Mouse (Mus musculus) monocyte, adult 5-6 weeks (primary cell): ENCODE data around the gene Dnah10. TPM values are rescaled to one million over a fixed set of nuclear protein-coding genes. Genes with fewer than 3 reads are reported as not detected.

Experiments used
- ATAC-seq: fragments of 153-309, 156-312 bp; replicated peaks from 2 replicates; pipeline ENCODE4 v1.8.0; 2017; ENCODE audit warnings: mild to moderate bottlenecking; ENCODE audit not compliant: low TSS enrichment, insufficient number of reproducible peaks, severe bottlenecking, poor library complexity, low FRiP score
- total RNA-seq: library from RNA; stranded (forward); fragments of 200-1000, 200-491, 200-594 nt; gene quantifications from 3 replicates; pipeline ENCODE4 v1.2.3, GENCODE M21; 2017

Gene Dnah10
- total RNA-seq, 1 experiment from 2014 or later, result not detected

DNA sequence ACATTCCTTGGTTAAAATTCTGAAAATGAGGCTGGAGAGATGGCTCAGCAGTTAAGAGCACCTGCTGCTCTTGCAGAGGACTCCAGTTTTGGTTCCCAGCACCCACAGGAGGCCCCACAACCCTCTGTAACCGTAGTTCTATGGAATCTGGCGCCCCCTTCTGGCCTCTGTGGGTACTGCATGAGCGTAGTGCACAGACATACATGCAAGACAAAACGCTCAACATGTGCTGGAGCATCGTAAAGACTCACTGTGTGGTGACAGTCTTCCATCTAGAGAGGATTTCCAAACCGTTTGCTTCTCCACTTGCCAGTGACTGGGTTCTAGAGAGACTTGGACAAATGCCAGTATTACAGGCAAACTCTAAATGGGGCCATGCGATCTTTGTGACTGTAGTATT, 60.8 kb downstream of the Dnah10 start:
- ATAC-seq, result no peak

DNA sequence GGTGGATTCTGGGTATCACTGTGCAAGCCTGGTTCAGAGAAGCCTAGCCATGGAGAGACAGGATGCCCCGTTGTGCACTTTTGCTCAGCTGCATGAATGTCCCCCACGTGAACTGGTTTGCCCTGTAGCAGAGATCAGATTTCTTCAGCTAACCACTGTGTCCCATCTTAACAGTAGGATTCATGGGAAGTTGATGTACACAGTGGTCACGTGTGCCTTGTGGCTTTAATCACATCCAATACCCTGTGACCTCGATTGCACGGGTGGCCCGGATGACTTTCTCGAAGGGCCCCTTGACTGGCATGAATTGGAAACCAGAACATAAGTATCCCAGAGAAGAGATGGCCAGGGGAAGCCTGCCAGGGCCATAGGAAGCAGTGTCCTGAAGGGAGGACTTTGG, 67.2 kb downstream of the Dnah10 start:
- ATAC-seq, result no peak

DNA sequence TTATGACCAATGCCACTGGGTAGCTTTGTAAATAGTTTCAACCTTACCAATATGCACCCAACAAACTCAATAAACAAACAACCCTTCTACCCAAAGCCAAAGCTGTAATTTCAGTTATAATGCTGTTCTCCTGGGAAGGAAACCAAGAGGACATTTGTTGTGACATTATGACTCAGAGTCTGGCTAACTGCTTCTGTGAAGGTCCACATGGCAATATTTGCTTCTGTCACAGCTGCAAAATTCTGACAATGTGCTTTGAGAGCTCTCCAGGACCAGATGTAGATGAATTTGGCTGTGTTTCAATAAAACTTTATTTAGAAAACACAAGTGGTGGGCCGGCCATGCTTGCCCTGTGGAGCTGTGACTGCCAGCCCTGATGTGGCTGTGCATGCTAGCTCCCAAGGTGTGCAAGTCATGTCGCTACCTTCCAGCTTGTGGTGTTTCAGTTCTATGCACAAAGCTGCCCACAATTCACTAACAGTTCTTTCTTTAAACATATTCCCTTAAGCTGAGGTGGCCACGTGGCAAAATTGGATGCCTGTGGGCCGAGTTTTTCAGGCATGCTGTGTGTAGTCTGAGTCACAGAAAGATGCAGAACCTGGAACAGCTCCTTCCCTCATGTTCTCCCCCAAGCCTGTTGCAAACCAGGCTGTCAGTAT, 85.0 kb downstream of the Dnah10 start:
- ATAC-seq, result no peak

DNA sequence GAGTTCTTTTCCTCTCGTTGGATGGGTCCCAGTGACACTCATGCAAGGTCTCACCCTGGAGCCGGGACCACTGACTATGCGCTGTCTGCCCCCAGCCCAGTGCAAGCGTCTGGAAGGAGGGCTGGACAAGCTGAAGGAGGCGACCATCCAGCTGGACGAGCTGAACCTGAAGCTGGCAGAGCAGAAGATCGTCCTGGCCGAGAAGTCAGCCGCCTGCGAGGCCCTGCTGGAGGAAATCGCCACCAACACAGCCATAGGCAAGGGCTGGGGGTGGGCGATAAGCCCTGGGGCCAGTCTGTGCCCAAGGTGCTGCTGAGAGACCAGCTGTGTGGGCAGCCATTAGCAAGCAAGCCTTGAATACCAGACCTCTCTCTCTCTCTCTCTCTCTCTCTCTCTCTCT, 87.6 kb downstream of the Dnah10 start:
- ATAC-seq, result no peak

DNA sequence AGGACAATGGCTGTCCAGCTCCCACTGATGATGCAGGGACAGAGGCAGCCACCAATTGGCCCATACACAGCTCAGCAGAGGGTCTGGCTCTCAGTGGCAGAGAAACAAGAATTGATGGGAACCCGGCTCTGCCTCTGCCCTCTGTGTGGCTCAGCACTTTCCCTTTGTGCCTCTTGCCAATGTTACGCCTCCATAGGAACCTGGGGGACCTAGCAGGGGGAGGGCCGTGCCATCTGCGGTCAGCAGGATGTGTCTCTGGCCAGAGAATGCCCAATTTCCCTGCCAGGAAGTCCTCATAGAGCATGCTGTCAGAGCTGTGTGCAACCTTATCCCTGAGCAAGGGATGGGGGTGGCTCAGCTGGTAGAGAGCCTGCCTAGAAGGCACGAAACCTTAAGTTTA, 89.9 kb downstream of the Dnah10 start:
- no peak for ATAC-seq

DNA sequence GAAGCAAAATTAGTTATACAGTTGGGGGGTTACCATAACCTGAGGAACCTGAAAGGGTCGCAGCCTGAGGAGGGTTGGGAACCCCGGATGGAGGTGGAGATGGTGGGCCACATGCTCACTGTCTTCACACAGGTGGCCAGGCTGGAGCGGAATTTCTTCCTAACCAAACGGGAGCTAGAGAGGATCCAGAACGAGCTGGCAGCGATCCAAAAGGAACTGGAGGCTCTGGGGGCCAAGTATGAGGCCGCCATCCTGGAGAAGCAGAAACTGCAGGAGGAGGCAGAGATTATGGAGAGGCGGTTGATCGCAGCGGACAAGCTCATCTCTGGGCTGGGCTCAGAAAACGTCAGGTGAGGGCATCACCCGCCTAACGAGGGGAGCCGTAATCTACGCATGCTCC, 92.2 kb downstream of the Dnah10 start:
- no peak for ATAC-seq

DNA sequence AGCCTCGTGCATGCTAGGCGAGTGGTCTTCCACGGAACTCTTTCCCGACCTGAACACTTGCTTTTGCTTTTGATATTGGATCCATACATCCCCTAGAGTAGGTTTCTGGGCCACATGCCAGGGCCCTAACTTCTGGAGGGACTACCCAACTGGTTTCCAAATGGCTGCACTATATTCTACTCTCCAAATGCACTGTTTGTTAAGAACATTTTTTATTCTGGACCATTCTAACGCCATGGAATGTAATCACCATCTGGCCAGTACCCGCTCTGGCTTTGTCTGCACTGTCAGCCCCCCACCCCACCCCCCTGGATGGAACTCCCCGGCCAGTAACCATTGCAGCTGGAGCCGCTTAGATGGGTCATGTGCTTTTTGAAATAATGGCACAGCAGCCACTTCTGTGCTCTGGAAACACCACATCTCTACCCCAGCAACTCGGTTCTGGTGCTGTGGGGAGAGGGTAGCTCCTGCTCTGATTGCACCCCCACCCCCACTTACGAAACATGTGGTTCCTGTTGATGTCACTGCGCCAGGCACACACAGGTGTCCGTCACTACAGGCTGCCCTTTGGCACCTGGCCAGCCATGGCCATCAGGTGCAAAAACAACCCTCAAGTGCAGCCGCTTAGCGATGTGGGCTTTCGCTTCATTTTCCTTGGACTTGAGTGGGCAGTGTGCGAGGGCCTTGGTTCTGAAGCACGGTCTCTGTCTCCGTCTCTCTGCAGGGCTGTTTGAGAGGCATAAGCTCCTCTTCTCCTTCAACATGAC, 97.4 kb downstream of the Dnah10 start:
- no peak for ATAC-seq

DNA sequence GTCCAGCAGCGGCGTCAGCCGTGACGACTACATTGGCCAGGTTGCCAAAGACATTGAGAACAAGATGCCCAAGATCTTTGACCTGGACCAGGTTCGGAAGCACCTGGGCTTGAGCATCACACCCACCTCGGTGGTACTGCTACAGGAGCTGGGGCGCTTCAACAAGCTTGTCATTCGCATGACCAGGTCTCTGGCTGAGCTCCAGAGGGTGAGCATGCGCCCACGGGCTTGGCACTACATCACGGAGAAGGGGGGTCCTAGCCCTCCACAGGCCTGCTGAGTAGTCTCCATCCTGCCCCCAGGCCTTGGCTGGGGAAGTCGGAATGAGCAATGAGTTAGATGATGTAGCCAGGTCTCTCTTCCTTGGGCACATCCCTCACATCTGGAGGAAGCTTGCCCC, 105.4 kb downstream of the Dnah10 start:
- no peak for ATAC-seq

DNA sequence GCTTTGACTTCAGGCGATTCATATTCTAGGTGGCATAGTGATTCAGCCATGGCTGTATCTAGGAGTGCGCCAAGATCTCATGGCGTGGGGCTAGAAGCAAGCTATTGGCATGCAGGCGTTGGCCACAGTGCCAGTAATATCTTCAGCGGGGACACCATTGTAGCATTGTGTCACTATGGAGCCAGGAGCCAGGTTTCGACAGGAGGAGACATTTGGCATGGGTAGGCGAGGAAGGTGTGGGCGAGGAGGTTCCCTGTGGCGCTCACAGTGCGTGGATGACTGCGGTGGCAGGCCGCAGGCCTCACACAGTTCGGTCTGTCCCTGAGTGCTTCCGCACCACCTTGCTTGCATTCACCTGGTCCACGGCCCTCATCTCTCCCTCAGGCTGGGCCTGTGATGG, 110.3 kb downstream of the Dnah10 start:
- ATAC-seq, result no peak

DNA sequence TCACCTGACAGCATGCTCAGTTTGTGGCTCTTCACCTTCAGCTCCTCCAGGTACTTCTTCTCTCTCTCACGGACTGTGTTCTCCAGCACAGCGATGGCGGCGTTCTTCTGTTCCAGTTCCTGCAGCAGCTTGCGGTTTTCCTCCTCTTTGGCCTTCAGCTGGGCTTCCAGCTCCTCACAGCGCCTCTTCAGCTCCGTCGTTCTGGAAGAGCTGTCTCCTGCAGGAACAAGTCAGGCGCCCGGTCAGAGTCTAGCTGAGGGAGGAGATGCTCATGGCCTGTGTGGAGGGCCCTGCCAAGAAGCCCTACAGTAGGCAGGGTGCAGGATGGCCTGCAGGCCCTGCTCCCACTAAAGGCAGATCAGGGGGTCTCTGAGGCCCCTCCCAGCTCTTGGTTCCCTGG, 111.2 kb downstream of the Dnah10 start:
- ATAC-seq, result no peak

DNA sequence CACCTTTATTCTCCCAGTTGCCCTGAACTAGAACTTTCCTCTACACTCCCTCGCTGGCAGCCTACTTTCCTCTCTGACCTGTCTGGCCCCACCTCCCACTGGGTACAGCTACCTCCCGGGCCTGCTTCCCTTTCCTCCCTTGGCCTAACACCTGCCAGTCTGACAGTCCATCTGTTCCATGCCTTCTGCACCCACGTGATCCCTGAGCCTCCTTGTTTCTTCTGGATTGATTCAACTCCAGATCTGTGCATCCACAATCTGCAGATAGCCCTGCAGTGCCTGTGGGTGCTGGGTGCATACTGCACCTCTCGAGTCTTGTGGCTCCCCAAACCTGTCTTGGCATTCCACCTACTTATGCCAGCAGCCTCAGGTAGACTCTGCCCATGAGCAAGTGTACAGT, 111.7 kb downstream of the Dnah10 start:
- ATAC-seq, result no peak

DNA sequence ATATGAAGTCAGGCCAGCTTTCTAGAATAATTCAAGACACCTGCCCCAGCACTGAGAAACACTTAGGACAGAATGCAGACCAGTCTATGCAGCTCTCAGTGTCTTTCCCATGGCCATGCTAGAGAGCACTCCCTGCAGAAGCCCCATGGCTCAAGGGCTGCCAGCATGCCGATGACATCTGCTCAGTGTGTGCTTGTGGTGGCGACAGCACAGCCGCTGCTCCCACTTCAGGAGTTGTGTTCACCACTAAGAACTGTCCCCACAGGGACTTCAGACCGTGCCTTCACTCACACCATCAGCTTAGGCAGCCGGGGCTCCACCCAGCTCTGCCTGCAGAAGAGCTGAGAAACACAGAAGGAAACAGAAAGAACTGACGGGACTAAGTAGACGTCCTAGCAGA, 115.3 kb downstream of the Dnah10 start:
- no peak for ATAC-seq

DNA sequence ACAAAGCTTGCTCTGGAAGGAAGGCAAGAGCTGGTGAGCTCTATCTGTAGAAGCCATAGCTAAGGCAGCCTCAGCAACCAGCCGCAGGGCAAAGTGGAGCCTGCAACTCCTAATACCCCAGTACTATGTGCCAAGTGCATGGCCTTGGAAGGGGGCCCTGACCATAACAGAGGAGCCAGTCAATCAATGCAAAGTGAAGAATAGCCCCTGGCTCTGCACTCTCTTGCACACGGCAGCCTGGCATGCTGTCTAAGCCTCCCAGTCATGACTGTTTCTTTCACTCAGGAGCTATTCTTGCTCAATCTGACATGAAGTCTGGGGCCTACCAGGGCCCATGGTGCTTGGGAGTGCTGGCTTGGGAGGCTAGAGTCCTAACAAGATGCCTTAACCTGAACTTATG, 115.8 kb downstream of the Dnah10 start:
- ATAC-seq, result no peak

DNA sequence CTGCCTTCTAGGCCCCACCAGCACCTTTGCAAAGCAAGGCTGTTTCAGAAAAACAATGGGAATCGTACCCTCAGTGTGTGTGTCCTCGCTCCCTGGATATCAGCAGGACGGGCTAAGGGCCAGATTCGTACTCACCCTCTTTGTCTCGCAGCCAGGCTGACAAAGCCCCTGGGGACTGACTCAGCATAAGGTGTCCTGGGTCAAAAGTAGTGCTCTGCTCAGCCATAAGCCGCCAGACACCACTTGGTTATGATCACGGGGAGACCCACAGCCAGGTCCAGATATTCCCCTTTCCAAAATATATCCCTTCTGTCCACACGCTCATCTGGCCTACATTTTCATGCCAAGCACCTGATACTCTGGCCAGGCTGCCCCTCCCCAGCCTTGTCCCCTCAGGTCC, 118.5 kb downstream of the Dnah10 start:
- ATAC-seq, result no peak

DNA sequence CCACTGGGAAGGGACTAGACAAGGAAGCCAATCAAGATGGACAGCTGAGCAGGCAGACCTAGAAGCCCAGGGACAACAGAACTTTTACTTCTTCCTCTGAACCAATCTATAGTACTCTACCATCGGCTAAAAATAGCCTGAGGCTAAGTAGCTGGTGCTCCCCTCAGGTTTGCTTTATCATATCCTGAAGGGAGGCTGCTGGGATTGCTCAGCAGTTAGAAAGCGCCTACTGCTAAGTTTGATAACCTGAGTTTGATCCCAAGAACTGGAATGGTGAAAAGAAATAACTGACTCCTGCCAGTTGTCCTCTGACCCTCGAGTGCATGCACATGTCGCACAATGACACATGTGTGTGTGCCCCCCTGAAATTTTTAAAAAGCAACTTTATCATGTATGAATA, 120.0 kb downstream of the Dnah10 start:
- ATAC-seq, result no peak

DNA sequence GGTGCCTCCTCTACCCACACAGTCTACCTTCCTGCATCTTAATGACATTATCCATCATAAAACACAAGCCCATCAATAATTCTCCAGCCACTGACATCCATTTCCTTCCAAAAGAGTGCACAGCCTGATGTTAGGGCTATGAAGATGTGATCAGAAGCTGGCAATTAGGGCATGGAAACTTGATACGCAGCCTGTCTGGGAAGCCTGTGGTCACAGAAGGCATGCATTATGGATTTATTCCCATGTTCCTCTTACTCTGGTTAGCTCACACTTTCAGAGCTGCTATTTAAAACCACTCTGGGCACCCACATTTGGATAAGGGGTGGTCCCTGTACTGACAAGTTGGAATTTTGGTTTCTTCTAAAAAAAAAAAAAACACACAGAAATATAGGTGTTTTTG, 122.1 kb downstream of the Dnah10 start:
- ATAC-seq, result no peak

DNA sequence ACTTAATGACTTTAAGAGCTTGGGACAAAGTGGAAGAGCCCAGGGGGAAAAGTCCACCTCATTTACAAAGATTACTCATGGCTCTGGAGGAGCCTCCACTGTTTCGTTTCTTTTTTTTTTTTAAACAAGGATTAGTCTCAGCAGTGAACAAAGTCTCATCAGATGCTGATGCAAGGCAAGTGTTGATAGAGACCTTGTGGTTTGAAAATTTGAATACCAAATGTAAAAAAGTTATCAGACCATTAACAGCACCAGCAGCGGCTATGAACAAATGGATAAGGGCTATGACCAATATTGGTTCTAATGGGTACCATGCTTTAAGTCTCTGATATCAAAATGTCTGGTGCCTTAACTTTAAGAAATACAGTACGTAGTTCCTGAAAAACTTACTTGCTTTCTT, 124.1 kb downstream of the Dnah10 start:
- ATAC-seq, result no peak

DNA sequence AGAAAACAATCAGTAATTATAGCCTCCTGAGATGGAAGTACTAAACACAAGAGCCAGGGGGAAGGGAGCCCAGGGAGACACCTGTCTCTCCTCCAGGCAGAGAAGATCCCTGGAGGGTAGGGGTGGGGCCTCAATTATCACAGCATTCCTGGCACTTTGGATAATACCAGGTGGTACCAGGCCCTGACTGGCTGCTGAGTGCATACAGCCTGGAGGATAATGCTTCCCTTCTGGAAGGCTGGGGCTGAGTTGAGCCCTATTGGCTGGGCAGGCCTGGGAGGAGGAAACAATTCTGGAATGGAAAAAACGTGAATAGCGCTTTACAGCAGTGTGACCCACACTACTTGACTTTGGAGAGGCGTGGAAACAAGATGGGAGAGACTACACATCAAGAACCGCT, 126.7 kb downstream of the Dnah10 start:
- no peak for ATAC-seq

DNA sequence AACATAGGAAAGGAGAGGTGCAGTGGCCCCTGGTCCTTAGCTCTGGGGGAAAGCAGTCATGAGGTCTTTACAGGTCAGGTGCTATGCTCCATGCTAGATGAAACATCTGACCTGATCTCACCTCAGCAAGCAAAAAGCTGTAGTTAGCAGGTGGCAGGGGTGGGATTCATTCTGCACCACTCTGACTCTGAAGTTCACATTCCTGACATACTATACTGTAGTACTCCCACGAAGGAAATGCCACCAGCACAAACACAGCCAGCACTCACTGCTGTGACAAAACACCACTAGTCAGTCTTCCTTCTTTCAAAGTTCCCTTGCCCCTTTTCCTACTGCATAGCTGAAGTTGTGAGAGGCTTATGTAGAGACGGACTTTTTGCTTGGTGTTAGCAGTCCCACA, 127.4 kb downstream of the Dnah10 start:
- no peak for ATAC-seq

DNA sequence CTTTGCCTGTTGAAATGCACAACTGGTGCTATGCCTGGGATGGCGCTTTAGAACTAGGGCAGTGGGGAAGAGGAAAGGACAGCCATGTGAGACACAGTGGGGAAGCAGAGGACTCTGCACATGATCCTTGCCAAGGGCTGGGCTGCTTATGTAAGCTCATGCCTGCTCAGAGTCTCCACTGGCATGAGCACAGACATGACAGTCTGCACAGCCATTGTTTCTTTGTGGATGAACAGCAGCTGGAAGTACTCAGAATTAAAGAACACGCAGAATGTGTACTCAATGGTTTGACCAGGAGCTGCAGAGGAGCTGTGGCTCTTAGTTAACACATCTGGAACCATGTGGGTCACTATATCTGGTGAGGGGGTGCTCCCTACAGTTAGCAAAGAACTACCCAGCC, 128.2 kb downstream of the Dnah10 start:
- no peak for ATAC-seq

DNA sequence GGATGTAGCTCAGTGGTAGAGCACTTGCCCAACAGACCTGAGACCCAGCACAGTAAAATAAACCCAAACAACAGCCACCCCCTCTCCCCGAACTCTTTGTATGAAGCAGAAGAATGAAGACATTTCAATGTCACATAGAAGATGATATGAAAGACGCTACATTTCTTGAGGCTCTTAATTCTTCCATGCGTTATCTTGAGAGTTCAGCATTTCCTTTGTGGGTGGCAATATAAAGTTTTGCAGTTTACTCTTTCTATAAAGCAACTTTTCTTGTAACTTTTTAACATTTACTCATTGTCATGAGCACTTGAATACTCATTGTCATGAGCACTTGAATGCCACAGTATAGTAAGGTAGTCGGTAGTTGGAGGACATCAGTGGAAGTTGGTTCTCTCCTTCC, 129.3 kb downstream of the Dnah10 start:
- ATAC-seq, result no peak
